Mouse (Mus musculus): ENCODE measurements around the gene Park7.

Park7 gene

GRCm38 (mm10) chr4:150872139-150872651, 42.0 kb downstream of the Park7 start:
- H3K27me3 ChIP-seq (ENCODE audit: control insufficient read depth, insufficient read depth, low read length, poor library complexity, severe bottlenecking): no peaks in the 10 kb centered on the region
- DNase-seq (ENCODE audit: low read depth, low spot score): no peak
- no peaks in the 10 kb centered on the region; the same call in 1 of the 2 replicates for H3K36me3 ChIP-seq (ENCODE audit: control insufficient read depth, insufficient read depth, low read length, poor library complexity, severe bottlenecking)

DNA sequence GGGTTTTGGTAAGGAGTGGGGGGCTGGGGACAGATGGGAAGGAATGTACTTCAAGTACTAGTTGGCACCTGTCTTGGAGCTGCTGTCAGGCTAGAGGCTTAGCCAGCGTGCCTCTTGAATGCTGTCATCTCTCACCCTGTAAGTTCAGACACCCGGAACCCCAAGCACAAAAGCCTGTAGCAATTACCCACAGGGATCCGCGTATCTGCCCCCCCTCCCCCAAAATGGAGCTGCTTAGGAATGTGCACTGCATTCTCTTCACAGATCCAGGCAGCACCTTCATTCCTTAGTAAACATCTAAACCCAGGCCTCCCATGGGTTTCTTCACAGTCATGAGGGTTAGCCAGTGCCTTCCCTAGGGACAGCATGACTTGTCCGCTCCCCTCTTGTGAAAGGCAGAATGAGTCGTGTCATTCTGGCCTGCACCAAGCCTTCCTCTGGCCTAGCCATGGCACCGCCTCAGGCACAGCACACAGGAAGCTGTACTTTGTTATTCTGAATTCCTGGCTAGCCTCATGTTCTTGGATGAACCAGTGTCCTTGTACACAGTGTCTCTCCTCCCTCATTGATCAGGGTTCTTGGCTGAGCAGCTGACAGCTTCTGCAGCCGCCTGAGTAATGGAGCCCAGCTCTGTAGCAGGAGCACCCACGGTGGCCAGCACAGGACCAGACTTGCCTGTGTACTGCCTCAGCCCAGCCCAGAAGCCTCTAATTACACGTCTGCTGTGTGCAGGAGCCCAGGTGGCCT, 42.7 kb downstream of the Park7 start:
- DNase-seq (ENCODE audit: low read depth, low spot score): no peak
- Histone ChIP-seq H3K36me3 (ENCODE audit: control insufficient read depth, insufficient read depth, low read length, poor library complexity, severe bottlenecking) (no peaks in the 10 kb centered on the region; the same call in 1 of the 2 replicates), H3K27me3 (ENCODE audit: control insufficient read depth, insufficient read depth, low read length, poor library complexity, severe bottlenecking) (no peaks in the 10 kb centered on the region)

- H3K36me3 ChIP-seq (ENCODE audit: control insufficient read depth, insufficient read depth, low read length, poor library complexity, severe bottlenecking): no peaks in the 10 kb centered on the region; the same call in 1 of the 2 replicates
- DNase-seq (ENCODE audit: low read depth, low spot score): no peak
- H3K27me3 ChIP-seq (ENCODE audit: control insufficient read depth, insufficient read depth, low read length, poor library complexity, severe bottlenecking): no peaks in the 10 kb centered on the region
Observed at GRCm38 (mm10) chr4:150870963-150871391, 43.3 kb downstream of the Park7 start.

- H3K36me3 ChIP-seq (ENCODE audit: control insufficient read depth, insufficient read depth, low read length, poor library complexity, severe bottlenecking): no peaks in the 10 kb centered on the region; the same call in 1 of the 2 replicates
- H3K27me3 ChIP-seq (ENCODE audit: control insufficient read depth, insufficient read depth, low read length, poor library complexity, severe bottlenecking): no peaks in the 10 kb centered on the region
Observed at GRCm38 (mm10) chr4:150869276-150870197, 44.7 kb downstream of the Park7 start.

DNA sequence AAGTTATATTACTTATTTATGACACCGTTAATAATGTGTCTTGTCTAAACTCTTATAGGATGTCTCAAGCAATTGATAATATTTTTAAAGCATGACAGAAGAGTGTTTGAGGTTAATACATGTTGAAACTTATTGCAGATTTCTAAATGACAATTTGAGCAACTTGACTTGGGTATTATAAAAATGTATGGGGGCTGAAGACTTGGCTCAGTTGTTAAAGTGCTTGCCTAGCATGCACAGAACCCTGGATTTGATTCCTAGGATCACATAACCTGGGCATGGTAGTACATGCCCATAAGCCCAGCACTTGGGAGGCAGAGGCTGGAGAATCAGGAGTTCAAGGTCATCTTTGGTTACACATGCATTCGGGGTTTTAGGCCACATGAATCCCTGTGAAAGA, 45.4 kb downstream of the Park7 start:
- Histone ChIP-seq H3K36me3 (ENCODE audit: control insufficient read depth, insufficient read depth, low read length, poor library complexity, severe bottlenecking) (no peaks in the 10 kb centered on the region; the same call in 1 of the 2 replicates), H3K27me3 (ENCODE audit: control insufficient read depth, insufficient read depth, low read length, poor library complexity, severe bottlenecking) (no peaks in the 10 kb centered on the region)
- DNase-seq (ENCODE audit: low read depth, low spot score): no peak

More at GRCm38 (mm10) chr4:150869276-150870197, 44.7 kb downstream of the Park7 start:
- no peak for DNase-seq (ENCODE audit: low read depth, low spot score)

DNA sequence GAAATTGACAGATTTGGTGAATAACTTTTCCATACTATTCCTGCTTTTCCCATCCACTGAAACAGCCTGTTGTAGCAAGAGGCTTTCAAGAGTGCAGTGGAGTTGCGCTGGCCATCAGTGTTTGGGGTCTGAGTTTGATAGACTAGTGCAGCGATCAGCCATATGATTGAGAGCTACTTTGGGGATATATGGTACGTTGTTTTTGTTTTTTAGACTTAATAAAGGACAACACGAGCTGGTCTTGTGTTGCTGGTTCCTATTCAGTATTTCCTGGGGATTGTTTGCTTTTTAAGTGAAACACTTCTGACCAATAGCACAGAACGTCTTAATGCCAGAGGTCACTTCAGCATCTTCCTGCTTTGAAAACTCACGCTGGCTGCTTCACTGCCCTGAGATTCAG, 46.1 kb downstream of the Park7 start:
- Histone ChIP-seq H3K36me3 (ENCODE audit: control insufficient read depth, insufficient read depth, low read length, poor library complexity, severe bottlenecking) (no peaks in the 10 kb centered on the region; the same call in 1 of the 2 replicates), H3K27me3 (ENCODE audit: control insufficient read depth, insufficient read depth, low read length, poor library complexity, severe bottlenecking) (no peaks in the 10 kb centered on the region)
- no peak for DNase-seq (ENCODE audit: low read depth, low spot score)

DNA sequence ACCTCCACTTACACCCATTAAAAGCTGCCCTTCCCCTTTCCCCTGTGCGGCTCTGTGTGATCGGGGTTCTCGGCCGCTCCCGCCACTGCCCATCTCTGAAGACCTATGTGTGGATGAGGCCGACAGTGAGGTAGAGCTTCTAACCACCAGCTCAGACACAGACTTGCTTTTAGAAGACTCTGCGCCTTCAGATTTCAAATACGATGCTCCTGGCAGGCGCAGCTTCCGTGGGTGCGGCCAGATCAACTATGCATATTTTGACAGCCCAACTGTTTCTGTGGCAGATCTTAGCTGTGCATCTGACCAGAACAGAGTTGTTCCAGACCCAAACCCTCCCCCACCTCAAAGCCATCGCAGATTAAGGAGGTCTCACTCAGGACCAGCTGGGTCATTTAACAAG, 47.7 kb downstream of the Park7 start:
- DNase-seq (ENCODE audit: low read depth, low spot score): no peak
- H3K36me3 ChIP-seq (ENCODE audit: control insufficient read depth, insufficient read depth, low read length, poor library complexity, severe bottlenecking): no peaks in the 10 kb centered on the region; the same call in 1 of the 2 replicates
- H3K27me3 ChIP-seq (ENCODE audit: control insufficient read depth, insufficient read depth, low read length, poor library complexity, severe bottlenecking): no peaks in the 10 kb centered on the region

- DNase-seq (ENCODE audit: low read depth, low spot score): no peak
- no peaks in the 10 kb centered on the region for H3K27me3 ChIP-seq (ENCODE audit: control insufficient read depth, insufficient read depth, low read length, poor library complexity, severe bottlenecking)
- H3K36me3 ChIP-seq (ENCODE audit: control insufficient read depth, insufficient read depth, low read length, poor library complexity, severe bottlenecking): no peaks in the 10 kb centered on the region; the same call in 1 of the 2 replicates
Observed at GRCm38 (mm10) chr4:150866069-150866468, 48.2 kb downstream of the Park7 start.

DNA sequence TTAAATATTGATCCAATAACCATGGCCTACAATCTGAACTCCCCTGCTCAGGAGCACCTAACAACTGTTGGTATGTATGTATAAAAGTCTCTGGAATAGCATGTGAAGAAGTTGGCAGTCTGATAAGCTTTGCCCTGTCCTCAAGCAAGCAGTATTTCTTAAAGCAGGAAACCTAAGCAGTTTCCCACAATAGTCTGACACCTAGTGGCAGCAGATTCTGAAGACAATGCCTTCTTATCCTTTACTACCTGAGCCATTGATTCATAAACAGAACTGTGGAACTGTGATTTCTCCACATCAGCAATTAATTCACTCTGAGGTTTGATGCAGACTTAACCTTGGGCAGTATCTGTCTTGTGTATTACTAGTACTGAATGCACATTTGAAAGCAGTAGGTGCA, 48.9 kb downstream of the Park7 start:
- Histone ChIP-seq H3K36me3 (ENCODE audit: control insufficient read depth, insufficient read depth, low read length, poor library complexity, severe bottlenecking) (no peaks in the 10 kb centered on the region; the same call in 1 of the 2 replicates), H3K27me3 (ENCODE audit: control insufficient read depth, insufficient read depth, low read length, poor library complexity, severe bottlenecking) (no peaks in the 10 kb centered on the region)
- DNase-seq (ENCODE audit: low read depth, low spot score): peak; percentile 38

GRCm38 (mm10) chr4:150862626-150863375, 51.4 kb downstream of the Park7 start:
- Histone ChIP-seq H3K27me3 (ENCODE audit: control insufficient read depth, insufficient read depth, low read length, poor library complexity, severe bottlenecking) (no peaks in the 10 kb centered on the region), H3K36me3 (ENCODE audit: control insufficient read depth, insufficient read depth, low read length, poor library complexity, severe bottlenecking) (no peaks in the 10 kb centered on the region; the same call in 1 of the 2 replicates)
- DNase-seq (ENCODE audit: low read depth, low spot score): no peak

DNA sequence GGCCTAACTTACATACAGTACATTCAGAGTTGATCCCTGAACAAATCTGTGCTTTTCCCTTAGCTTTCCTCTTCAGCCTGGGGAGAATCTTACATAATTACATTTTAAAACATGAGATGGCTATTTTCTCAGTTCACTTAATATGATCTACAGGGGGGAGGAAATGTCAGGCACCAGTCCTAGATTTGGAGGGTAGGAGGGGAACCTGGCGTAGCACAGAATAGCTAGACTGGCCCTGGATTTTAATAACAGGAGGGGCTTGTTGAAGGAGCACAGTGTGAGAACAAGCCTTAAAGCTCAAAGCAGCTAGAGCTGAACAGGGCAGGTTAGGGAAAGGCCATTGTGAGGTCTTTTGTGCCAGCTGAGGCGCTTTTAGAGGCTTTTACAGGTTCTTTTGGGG, 53.1 kb downstream of the Park7 start:
- no peaks in the 10 kb centered on the region for H3K36me3 ChIP-seq (ENCODE audit: control insufficient read depth, insufficient read depth, low read length, poor library complexity, severe bottlenecking)
- no peak for DNase-seq (ENCODE audit: low read depth, low spot score)
- no peaks in the 10 kb centered on the region for H3K27me3 ChIP-seq (ENCODE audit: control insufficient read depth, insufficient read depth, low read length, poor library complexity, severe bottlenecking)

DNA sequence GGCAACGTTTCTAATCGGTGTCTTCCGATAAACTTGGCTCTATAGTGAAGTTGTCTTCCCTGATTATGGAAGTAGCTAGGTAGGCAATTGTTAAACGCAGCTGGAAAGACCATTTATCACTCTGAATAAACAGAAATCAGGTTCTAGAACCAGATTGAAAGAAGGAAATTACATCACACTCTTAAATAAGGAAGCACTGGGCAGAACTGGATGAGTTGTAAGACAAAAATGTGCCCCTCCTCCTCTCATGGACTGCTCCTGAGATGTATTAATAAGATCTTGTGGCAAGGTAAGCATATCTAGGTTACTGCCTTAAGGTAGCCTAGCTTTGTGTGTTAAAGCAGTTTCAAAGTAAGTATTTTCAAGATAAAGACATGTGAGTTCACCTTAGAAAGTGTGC, 53.7 kb downstream of the Park7 start:
- DNase-seq (ENCODE audit: low read depth, low spot score): no peak

DNA sequence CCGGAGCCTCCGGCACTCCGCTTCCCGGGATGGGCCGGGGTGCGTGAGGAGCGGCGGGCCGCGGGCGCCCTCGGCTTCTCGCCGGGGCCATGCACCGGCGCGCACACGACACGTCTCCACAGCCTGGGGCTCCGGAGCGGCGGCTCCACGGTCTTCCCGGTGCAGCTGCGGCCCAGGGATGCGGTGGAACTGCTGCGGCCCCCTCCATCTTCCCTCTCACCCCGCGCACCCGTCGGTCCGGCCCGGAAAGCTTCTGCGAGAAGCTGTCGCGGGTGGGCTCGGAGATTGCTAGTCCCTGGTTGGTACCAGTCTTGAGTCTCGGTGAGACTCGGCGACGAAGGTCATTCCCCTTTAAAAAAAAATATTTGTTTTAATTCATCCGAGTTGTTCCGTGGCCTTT, 58.9 kb downstream of the Park7 start:
- Histone ChIP-seq H3K36me3 (ENCODE audit: control insufficient read depth, insufficient read depth, low read length, poor library complexity, severe bottlenecking) (no peaks in the 10 kb centered on the region), H3K27me3 (ENCODE audit: control insufficient read depth, insufficient read depth, low read length, poor library complexity, severe bottlenecking) (no peaks in the 10 kb centered on the region; the same call in 1 of the 2 replicates)
- peak; percentile 26 for DNase-seq (ENCODE audit: low read depth, low spot score)

More for the DNA sequence above, 53.7 kb downstream of the Park7 start:
- H3K36me3 ChIP-seq (ENCODE audit: control insufficient read depth, insufficient read depth, low read length, poor library complexity, severe bottlenecking): no peaks in the 10 kb centered on the region
- no peaks in the 10 kb centered on the region for H3K27me3 ChIP-seq (ENCODE audit: control insufficient read depth, insufficient read depth, low read length, poor library complexity, severe bottlenecking)

DNA sequence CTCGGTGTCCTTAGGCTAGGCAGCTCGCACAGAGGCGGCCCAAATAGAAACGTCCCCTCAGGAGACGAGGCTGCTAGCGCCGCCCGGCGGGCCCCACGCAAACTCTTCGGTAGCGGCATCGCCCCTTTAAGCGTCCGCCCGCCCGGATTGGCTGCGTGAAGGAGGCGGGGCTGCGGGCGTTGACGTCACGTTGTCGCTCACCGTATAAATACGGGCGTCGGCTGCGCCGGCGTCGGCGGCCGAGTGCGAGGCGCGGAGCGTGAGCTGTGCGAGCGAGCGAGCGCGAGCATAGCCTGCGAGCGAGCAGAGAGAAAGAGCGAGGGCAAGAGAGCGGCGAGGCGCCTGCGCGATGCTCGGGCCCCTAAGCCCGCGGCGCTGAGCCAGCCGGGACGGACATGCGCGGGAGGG, 59.4 kb downstream of the Park7 start:
- DNase-seq (ENCODE audit: low read depth, low spot score): peak; percentile 95
- Histone ChIP-seq H3K36me3 (ENCODE audit: control insufficient read depth, insufficient read depth, low read length, poor library complexity, severe bottlenecking) (no peaks in the 10 kb centered on the region), H3K27me3 (ENCODE audit: control insufficient read depth, insufficient read depth, low read length, poor library complexity, severe bottlenecking) (no peaks in the 10 kb centered on the region; the same call in 1 of the 2 replicates)
